Mouse (Mus musculus): Measurements from ENCODE around the gene Prkcb. TPM values are rescaled to one million over a fixed set of nuclear protein-coding genes. Genes with fewer than 3 reads are reported as not detected.

Gene Prkcb
- polyA plus RNA-seq, 1 experiment from 2014 or later, result 32.5 TPM

DNA sequence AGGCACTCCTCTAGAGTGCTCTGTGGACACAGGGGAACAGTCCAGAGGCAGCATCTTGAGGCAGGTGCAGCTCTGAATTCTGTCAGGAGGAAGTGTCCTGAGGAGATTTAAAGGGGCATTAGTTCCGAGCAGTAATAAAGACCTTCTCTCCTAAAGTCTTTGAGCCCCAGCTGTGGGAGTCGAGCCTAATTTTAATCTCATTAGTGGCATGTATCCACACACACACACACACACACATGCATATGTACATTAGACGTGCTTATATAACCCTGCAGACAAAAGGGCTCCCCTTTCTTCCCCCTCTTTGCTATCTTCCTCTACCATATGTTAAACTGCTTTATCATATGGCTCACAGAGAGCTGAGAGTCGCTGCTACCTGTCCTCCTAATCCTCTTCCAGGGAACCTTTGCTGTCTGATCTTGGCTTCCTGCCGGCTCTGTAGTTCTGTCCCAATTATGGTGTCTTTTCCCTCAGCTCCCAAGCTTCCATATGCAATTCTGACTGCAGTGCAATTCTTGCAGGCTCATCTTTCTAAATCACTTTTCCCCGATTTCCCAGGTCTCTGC, 268.1 kb downstream of the Prkcb start:
- Histone ChIP-seq H3K27me3 (no peaks in the 10 kb centered on the region), H3K9me3 (replicated peaks) (no peaks in the 10 kb centered on the region), H3K36me3 (no peaks in the 10 kb centered on the region), H3K4me2 (replicated peaks) (no peak overlapping the region), H3K9ac (no peak overlapping the region), H3K27ac (peak overlapping the region; percentile 68; the same call in 1 of the 2 replicates), H3K4me1 (peaks cover 21% of the 10 kb centered on the region), H3K4me3 (no peak overlapping the region)
- WGBS, result 41% methylated on average over 6 of the region's 6 CpGs
- peak; percentile 57 for ATAC-seq (ENCODE audit: low FRiP score)

- WGBS, result 34% methylated on average over 7 of the region's 7 CpGs
Measured at GRCm38 (mm10) chr7:122558085-122558811, 269.7 kb downstream of the Prkcb start.

DNA sequence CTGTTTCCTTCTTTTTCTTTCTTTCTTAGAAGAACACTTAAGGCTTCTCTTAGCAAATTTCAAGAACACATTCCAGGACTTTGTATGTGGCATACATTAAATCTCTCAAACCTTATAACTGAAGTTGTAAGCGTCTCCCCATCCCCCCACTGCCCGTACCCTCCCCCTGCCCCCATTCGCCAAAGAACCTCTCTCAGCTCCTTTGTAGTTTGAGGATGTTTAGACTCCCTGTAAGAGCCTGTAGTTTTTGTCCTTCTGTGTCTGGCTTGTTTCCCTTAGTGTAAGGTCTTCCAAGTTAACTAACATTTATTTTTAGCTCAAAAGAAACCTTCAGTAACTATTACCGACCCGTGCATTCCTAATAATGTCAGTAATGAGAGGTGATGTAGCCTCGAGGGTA, 270.4 kb downstream of the Prkcb start:
- ATAC-seq (ENCODE audit: low FRiP score), result no peak
- Histone ChIP-seq H3K27me3 (no peaks in the 10 kb centered on the region), H3K4me1 (peaks cover 21% of the 10 kb centered on the region), H3K27ac (peak overlapping the region; percentile 52; the same call in 1 of the 2 replicates), H3K36me3 (no peaks in the 10 kb centered on the region), H3K4me3 (no peak overlapping the region), H3K9ac (no peak overlapping the region), H3K4me2 (replicated peaks) (no peak overlapping the region), H3K9me3 (replicated peaks) (no peaks in the 10 kb centered on the region)
- WGBS, result 35% methylated on average over 6 of the region's 6 CpGs

More at GRCm38 (mm10) chr7:122558085-122558811, 269.7 kb downstream of the Prkcb start:
- Histone ChIP-seq H3K36me3 (no peaks in the 10 kb centered on the region), H3K27me3 (no peaks in the 10 kb centered on the region), H3K4me3 (no peak overlapping the region), H3K9ac (no peak overlapping the region), H3K4me1 (peaks cover 21% of the 10 kb centered on the region), H3K4me2 (replicated peaks) (no peak overlapping the region), H3K27ac (peak overlapping the region; percentile 52; the same call in 1 of the 2 replicates), H3K9me3 (replicated peaks) (no peaks in the 10 kb centered on the region)
- peak; percentile 67; the same call in 1 of the 2 replicates for ATAC-seq (ENCODE audit: low FRiP score)

DNA sequence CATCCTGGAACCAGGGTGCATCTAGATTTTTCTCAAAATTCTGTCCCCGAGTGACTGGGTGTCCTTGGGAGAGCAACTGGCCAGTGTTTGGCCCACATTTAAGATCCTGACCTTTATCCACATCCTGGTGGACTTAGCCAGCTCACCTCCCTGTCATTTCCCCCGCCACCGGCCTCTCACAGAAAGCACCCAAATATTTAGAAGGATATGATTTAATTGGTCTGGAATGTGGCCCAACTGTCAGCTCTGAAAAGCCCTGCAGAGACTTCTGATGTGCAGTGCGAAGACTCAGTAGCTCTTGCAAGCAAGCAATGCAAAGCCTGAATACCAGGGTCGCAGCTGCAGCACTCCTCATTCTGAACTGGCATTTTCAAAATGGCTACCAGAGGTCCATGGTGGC, 274.0 kb downstream of the Prkcb start:
- H3K36me3 ChIP-seq, result no peaks in the 10 kb centered on the region
- no peaks in the 10 kb centered on the region for H3K27me3 ChIP-seq
- peaks cover 10% of the 10 kb centered on the region for H3K4me1 ChIP-seq
- no peak overlapping the region for H3K4me2 ChIP-seq (replicated peaks)
- no peak overlapping the region for H3K9ac ChIP-seq
- H3K27ac ChIP-seq, result no peak overlapping the region
- no peaks in the 10 kb centered on the region for H3K9me3 ChIP-seq (replicated peaks)
- ATAC-seq (ENCODE audit: low FRiP score), result no peak
- 75% methylated on average over 5 of the region's 5 CpGs for WGBS
- no peak overlapping the region for H3K4me3 ChIP-seq

GRCm38 (mm10) chr7:122565371-122565770, 276.8 kb downstream of the Prkcb start:
- Histone ChIP-seq H3K27me3 (no peaks in the 10 kb centered on the region), H3K4me1 (no peaks in the 10 kb centered on the region), H3K36me3 (no peaks in the 10 kb centered on the region), H3K27ac (no peak overlapping the region), H3K4me2 (replicated peaks) (no peak overlapping the region), H3K9ac (no peak overlapping the region), H3K9me3 (replicated peaks) (no peaks in the 10 kb centered on the region), H3K4me3 (no peak overlapping the region)
- WGBS, result 86% methylated on average over 1 of the region's 1 CpGs
- no peak for ATAC-seq (ENCODE audit: low FRiP score)

DNA sequence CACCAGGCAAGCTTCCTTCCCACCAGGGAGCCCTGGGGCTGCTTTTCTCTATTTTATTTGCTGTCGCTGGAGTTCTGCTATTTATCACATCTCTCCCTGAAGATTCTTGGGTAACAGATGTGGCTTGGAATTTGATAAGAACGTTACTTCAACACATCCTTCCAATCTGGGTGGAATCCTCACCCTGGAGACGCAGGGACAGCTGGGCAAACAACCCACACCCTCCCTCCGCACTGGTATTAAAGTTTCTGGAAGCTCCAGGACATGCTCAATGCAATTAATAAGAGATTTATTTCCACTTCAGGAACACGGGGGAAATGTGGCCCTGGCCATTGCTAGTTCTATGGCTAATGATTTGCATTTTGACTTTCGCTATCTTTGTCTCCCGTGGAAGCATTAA, 277.5 kb downstream of the Prkcb start:
- Histone ChIP-seq H3K9ac (no peak overlapping the region), H3K9me3 (replicated peaks) (no peaks in the 10 kb centered on the region), H3K27me3 (no peaks in the 10 kb centered on the region), H3K36me3 (no peaks in the 10 kb centered on the region), H3K4me2 (replicated peaks) (no peak overlapping the region), H3K4me3 (no peak overlapping the region), H3K27ac (no peak overlapping the region), H3K4me1 (no peaks in the 10 kb centered on the region)
- no peak for ATAC-seq (ENCODE audit: low FRiP score)
- WGBS, result 67% methylated on average over 7 of the region's 7 CpGs

DNA sequence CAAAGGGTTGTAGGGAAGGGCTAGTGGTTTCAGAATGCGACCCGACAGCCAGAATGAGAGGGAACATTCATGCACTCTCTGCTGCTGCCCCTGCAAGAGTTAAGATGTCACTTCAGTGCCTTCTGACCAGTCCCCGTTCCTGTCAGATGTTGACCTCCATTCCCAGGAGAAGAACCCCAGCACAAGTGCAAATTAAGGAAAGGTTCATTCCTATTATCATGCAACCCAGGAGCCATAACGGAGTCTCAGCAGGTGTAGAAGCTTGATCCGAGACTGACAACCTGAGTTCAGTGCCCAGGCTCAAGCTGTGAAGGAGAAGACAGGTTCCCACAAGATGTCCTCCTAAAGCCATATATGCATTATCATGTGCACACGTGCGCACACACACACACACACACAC, 280.2 kb downstream of the Prkcb start:
- 80% methylated on average over 7 of the region's 7 CpGs for WGBS
- no peak for ATAC-seq (ENCODE audit: low FRiP score)
- H3K4me3 ChIP-seq, result no peak overlapping the region
- no peak overlapping the region for H3K9ac ChIP-seq
- H3K27ac ChIP-seq, result no peak overlapping the region
- H3K4me2 ChIP-seq (replicated peaks), result no peak overlapping the region
- H3K27me3 ChIP-seq, result no peaks in the 10 kb centered on the region
- no peaks in the 10 kb centered on the region for H3K4me1 ChIP-seq
- no peaks in the 10 kb centered on the region for H3K36me3 ChIP-seq
- H3K9me3 ChIP-seq (replicated peaks), result no peaks in the 10 kb centered on the region

- Histone ChIP-seq H3K4me3 (no peak overlapping the region), H3K27ac (no peak overlapping the region), H3K4me1 (no peaks in the 10 kb centered on the region), H3K4me2 (replicated peaks) (no peak overlapping the region), H3K36me3 (no peaks in the 10 kb centered on the region), H3K9ac (no peak overlapping the region), H3K9me3 (replicated peaks) (no peaks in the 10 kb centered on the region), H3K27me3 (no peaks in the 10 kb centered on the region)
- 80% methylated on average over 4 of the region's 4 CpGs for WGBS
- no peak for ATAC-seq (ENCODE audit: low FRiP score)
Measured at GRCm38 (mm10) chr7:122570407-122570806, 281.9 kb downstream of the Prkcb start.

DNA sequence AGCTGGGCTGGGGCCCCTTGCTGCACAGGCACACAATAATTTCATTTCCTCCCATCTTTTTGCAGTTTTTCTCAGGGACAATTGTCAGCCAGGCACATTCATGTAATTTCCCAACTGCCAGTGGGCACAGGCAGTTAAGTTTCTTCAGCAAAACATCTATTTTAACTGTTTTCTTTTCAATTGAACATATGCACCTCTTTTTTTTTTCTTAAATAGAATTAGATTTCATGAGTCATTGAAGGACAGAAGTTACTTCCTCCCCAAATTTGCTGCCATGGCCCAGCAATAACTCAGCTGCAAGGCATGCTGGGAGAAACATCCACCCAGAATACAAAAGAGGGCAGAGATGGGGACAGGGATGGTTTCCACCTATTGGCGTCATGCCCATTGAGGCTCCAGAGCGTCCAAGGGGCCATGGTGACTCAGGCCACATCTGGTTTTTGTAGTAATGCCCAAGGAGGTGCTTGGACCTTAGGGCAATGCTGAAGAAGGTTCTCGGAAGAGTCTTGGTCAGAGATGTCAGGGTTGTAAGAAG, 284.6 kb downstream of the Prkcb start:
- Histone ChIP-seq H3K27me3 (no peaks in the 10 kb centered on the region), H3K9me3 (replicated peaks) (no peaks in the 10 kb centered on the region), H3K27ac (no peak overlapping the region), H3K4me3 (no peak overlapping the region), H3K4me1 (no peaks in the 10 kb centered on the region), H3K36me3 (no peaks in the 10 kb centered on the region), H3K9ac (no peak overlapping the region), H3K4me2 (replicated peaks) (no peak overlapping the region)
- ATAC-seq (ENCODE audit: low FRiP score), result no peak
- WGBS, result 89% methylated on average over 3 of the region's 3 CpGs

DNA sequence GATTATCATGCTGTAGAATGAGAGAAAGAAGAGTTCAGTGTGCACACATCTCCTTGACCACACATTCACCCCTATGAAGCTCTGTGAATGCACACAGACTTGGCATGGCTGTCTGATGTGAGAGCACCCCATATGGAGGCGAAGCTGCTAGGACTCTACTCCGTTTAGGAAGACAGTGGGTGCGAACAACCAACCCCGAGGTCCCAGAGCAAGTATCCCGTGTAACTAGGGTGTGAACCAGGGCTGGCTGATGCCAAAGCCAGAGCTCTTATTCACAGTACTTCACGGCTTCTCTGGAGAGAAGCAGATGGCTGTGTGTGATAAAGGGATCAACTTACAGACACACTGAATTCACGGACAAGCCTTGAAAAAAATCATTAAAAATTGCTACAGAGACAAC, 285.9 kb downstream of the Prkcb start:
- H3K27ac ChIP-seq, result no peak overlapping the region
- no peak overlapping the region for H3K4me3 ChIP-seq
- H3K9ac ChIP-seq, result no peak overlapping the region
- no peak overlapping the region for H3K4me2 ChIP-seq (replicated peaks)
- WGBS, result 85% methylated on average over 7 of the region's 7 CpGs
- no peaks in the 10 kb centered on the region for H3K4me1 ChIP-seq
- H3K36me3 ChIP-seq, result no peaks in the 10 kb centered on the region
- no peaks in the 10 kb centered on the region for H3K9me3 ChIP-seq (replicated peaks)
- H3K27me3 ChIP-seq, result no peaks in the 10 kb centered on the region
- ATAC-seq (ENCODE audit: low FRiP score), result no peak

DNA sequence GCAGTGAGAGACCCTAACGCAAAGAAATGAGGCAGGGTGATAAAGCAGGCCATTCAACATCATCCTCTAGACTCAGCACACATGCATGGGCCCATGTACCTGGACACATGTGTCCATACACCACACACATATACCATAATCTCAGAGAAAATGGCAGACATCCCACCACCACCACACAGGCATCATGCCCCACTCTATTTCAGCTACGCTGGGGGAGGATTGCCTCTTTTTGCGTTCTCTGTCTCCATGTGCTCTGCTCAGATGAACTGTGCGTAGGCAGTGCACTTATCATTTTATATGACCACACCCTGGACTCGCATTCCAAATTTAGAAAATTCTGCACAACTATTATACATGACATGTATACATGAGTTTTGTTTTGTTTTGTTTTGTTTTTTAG, 286.5 kb downstream of the Prkcb start:
- H3K9me3 ChIP-seq (replicated peaks), result no peaks in the 10 kb centered on the region
- WGBS, result 88% methylated on average over 5 of the region's 5 CpGs
- no peaks in the 10 kb centered on the region for H3K4me1 ChIP-seq
- H3K27ac ChIP-seq, result no peak overlapping the region
- H3K4me3 ChIP-seq, result no peak overlapping the region
- no peak overlapping the region for H3K4me2 ChIP-seq (replicated peaks)
- no peaks in the 10 kb centered on the region for H3K36me3 ChIP-seq
- no peaks in the 10 kb centered on the region for H3K27me3 ChIP-seq
- no peak for ATAC-seq (ENCODE audit: low FRiP score)
- H3K9ac ChIP-seq, result no peak overlapping the region

- no peak overlapping the region for H3K4me2 ChIP-seq (replicated peaks)
- no peaks in the 10 kb centered on the region for H3K36me3 ChIP-seq
- no peak for ATAC-seq (ENCODE audit: low FRiP score)
- H3K4me1 ChIP-seq, result no peaks in the 10 kb centered on the region
- no peak overlapping the region for H3K9ac ChIP-seq
- H3K27ac ChIP-seq, result no peak overlapping the region
- H3K27me3 ChIP-seq, result no peaks in the 10 kb centered on the region
- H3K9me3 ChIP-seq (replicated peaks), result no peaks in the 10 kb centered on the region
- WGBS, result 38% methylated on average over 8 of the region's 8 CpGs
- no peak overlapping the region for H3K4me3 ChIP-seq
Measured at GRCm38 (mm10) chr7:122575506-122575905, 287.0 kb downstream of the Prkcb start.

DNA sequence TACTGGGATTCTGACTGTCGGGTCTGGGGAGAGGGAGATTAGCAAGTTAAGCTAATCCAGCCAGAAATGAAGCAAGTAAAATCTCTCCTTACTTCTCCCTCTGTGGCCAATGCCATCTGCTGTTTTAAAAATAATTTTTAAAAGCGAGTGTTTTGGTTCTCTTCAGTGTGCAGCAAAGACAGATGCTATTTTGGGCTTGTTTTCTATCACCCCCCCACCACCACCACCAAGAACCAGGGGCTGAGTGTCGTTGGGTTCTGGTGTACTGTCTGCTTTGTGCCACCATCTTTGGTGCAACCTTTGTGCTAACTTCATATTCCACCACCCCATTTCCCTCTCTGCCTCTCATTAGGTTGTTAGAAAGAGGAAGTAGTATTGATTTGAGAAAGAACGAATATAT, 289.0 kb downstream of the Prkcb start:
- Histone ChIP-seq H3K4me3 (no peak overlapping the region), H3K36me3 (no peaks in the 10 kb centered on the region), H3K27me3 (no peaks in the 10 kb centered on the region), H3K27ac (no peak overlapping the region), H3K4me2 (replicated peaks) (no peak overlapping the region), H3K4me1 (no peaks in the 10 kb centered on the region), H3K9me3 (replicated peaks) (no peaks in the 10 kb centered on the region), H3K9ac (no peak overlapping the region)
- ATAC-seq (ENCODE audit: low FRiP score), result no peak
- 77% methylated on average over 4 of the region's 4 CpGs for WGBS

Data from hindbrain, embryonic 12.5 days (tissue).